Comparison of ENCODE assay signal across 10 mouse cellular contexts in the genomic region with DNA sequence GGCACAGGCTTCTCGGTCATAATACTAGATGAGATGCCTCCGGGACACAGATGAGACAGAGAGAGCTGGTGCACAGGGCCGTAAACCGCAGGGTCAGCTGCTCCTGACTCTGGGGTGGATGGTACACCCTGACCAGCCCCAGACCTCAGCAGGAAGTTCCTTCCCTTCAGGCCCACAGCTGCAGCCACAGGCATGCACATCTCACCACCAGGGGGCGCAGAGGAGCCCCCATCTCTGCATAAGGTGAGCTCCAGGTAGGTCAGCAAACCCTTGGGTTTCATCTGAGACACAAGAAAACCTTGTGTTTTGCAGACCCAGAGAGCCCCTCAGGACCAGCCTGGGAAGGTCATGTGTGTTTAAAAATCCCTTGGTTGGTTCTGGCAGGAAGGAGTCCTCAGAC.
DNase-seq lines count a peak whose midpoint lies in the region; ATAC-seq and TF ChIP-seq lines count a peak whose summit lies in the region.
"Had no signal": no experiment of that assay in that cellular context is flagged by ENCODE, and none has a peak within 500 bp of the region (broad histone marks: within the 10 kb centered on the region; RNA-seq: fewer than 3 reads in every experiment).

No protein-coding gene starts in this region.

- 0 out of 2 replicates have a peak, but pooled peaks have one; percentile 21 for ATAC-seq in intestine, embryonic 14.5 days (replicated peaks; ENCODE audit: low FRiP score, low TSS enrichment, low read depth)
- no peak for ATAC-seq in intestine, embryonic 16.5 days
- ATAC-seq in lung, embryonic 16.5 days (ENCODE audit: low read depth) = peak; percentile 18; the same call in 1 of the 2 replicates
- ATAC-seq in frontal cortex, adult (ENCODE audit: low TSS enrichment) = no peak

- DNase-seq in intestine, embryonic 14.5 days (ENCODE audit: low spot score) = peak; percentile 85
- DNase-seq in 3T3-L1 (ENCODE audit: low read depth, low spot score) = peak; percentile 25
- peak; percentile 59 to 86 for DNase-seq in thymus, postnatal 10 days (ENCODE audit: low spot score in 2 of 2)

- H3K9me3 ChIP-seq in intestine, embryonic 14.5 days (ENCODE audit: control insufficient read depth, low read length) = no peaks in the 10 kb centered on the region
- no peaks in the 10 kb centered on the region for H3K9me3 ChIP-seq in intestine, embryonic 16.5 days (ENCODE audit: control insufficient read depth, low read length)
- H3K9me3 ChIP-seq in ES-Bruce4 (replicated peaks; ENCODE audit: control insufficient read depth, insufficient read depth, low read length, poor library complexity, severe bottlenecking) = no peaks in the 10 kb centered on the region
- no peaks in the 10 kb centered on the region for H3K9me3 ChIP-seq in lung, embryonic 16.5 days (ENCODE audit: control insufficient read depth, low read length)
- H3K9me3 ChIP-seq: embryonic facial prominence, embryonic 15.5 days; liver, embryonic 15.5 days had no signal

- no peaks in the 10 kb centered on the region for H3K36me3 ChIP-seq in intestine, embryonic 14.5 days (ENCODE audit: control insufficient read depth, insufficient read depth, low read length)
- H3K36me3 ChIP-seq in intestine, embryonic 16.5 days (ENCODE audit: control insufficient read depth, insufficient read depth, low read length) = no peaks in the 10 kb centered on the region
- no peaks in the 10 kb centered on the region for H3K36me3 ChIP-seq in ES-Bruce4 (ENCODE audit: control insufficient read depth, insufficient read depth, low read length, poor library complexity, severe bottlenecking)
- H3K36me3 ChIP-seq in lung, embryonic 16.5 days (ENCODE audit: control insufficient read depth, insufficient read depth, low read length) = no peaks in the 10 kb centered on the region
- H3K36me3 ChIP-seq: embryonic facial prominence, embryonic 15.5 days; liver, embryonic 15.5 days had no signal

- TF ChIP-seq EP300 in ES-Bruce4 (IDR thresholded peaks at IDR 0.05; ENCODE audit: insufficient read depth, low read depth, low read length) = no peak

- no peak overlapping the region for H3K4me2 ChIP-seq in intestine, embryonic 14.5 days (ENCODE audit: low read length)
- no peak overlapping the region for H3K4me2 ChIP-seq in intestine, embryonic 16.5 days (ENCODE audit: low read depth, low read length)
- no peak overlapping the region for H3K4me2 ChIP-seq in lung, embryonic 16.5 days (ENCODE audit: low read depth, low read length)
- H3K4me2 ChIP-seq: embryonic facial prominence, embryonic 15.5 days; liver, embryonic 15.5 days had no signal

- H3K9ac ChIP-seq in intestine, embryonic 14.5 days (ENCODE audit: low read length) = no peak overlapping the region
- no peak overlapping the region for H3K9ac ChIP-seq in intestine, embryonic 16.5 days (ENCODE audit: low read depth, low read length)
- H3K9ac ChIP-seq in ES-Bruce4 (ENCODE audit: low read depth, poor library complexity, severe bottlenecking) = no peak overlapping the region
- no peak overlapping the region for H3K9ac ChIP-seq in lung, embryonic 16.5 days (ENCODE audit: low read length)
- H3K9ac ChIP-seq: embryonic facial prominence, embryonic 15.5 days; liver, embryonic 15.5 days had no signal

- peak; percentile 90 for TF ChIP-seq CTCF in ES-Bruce4 (IDR thresholded peaks at IDR 0.05; ENCODE audit: low read depth, low read length)
- TF ChIP-seq CTCF in cortical plate, adult 2 months (IDR thresholded peaks at IDR 0.05; ENCODE audit: extremely low read depth, insufficient read depth, low read length) = peak; percentile 46

- H3K27ac ChIP-seq in intestine, embryonic 14.5 days (ENCODE audit: low read depth) = no peak overlapping the region
- H3K27ac ChIP-seq in intestine, embryonic 16.5 days (ENCODE audit: low read length) = no peak overlapping the region
- H3K27ac ChIP-seq in ES-Bruce4 (ENCODE audit: insufficient read depth, low read length) = no peak overlapping the region
- no peak overlapping the region for H3K27ac ChIP-seq in cortical plate, adult 2 months (ENCODE audit: insufficient read depth, low read length)
- no peak overlapping the region for H3K27ac ChIP-seq in lung, embryonic 16.5 days (ENCODE audit: low read length)
- H3K27ac ChIP-seq: embryonic facial prominence, embryonic 15.5 days; liver, embryonic 15.5 days had no signal

- TF ChIP-seq POLR2A in ES-Bruce4 (IDR thresholded peaks at IDR 0.05; ENCODE audit: insufficient read depth, low read length) = no peak
- TF ChIP-seq POLR2A in cortical plate, adult 2 months (IDR thresholded peaks at IDR 0.05; ENCODE audit: extremely low read depth, insufficient read depth, low read length) = no peak

- 41% methylated on average over 5 of the region's 5 CpGs for WGBS in intestine, embryonic 14.5 days
- 37% methylated on average over 5 of the region's 5 CpGs for WGBS in intestine, embryonic 16.5 days
- WGBS in lung, embryonic 16.5 days = 40% methylated on average over 5 of the region's 5 CpGs

- H3K4me3 ChIP-seq in intestine, embryonic 14.5 days (ENCODE audit: low read depth, low read length) = no peak overlapping the region
- H3K4me3 ChIP-seq in intestine, embryonic 16.5 days (ENCODE audit: low read length) = no peak overlapping the region
- H3K4me3 ChIP-seq in ES-Bruce4 (ENCODE audit: low read depth, low read length) = no peak overlapping the region
- no peak overlapping the region for H3K4me3 ChIP-seq in cortical plate, adult 2 months (ENCODE audit: insufficient read depth, low read length)
- H3K4me3 ChIP-seq in lung, embryonic 16.5 days (ENCODE audit: low read length) = no peak overlapping the region
- H3K4me3 ChIP-seq: embryonic facial prominence, embryonic 15.5 days; liver, embryonic 15.5 days had no signal

- peaks cover 13% of the 10 kb centered on the region for H3K4me1 ChIP-seq in intestine, embryonic 14.5 days (replicated peaks; ENCODE audit: control insufficient read depth, insufficient read depth, low read length)
- H3K4me1 ChIP-seq in intestine, embryonic 16.5 days (ENCODE audit: control insufficient read depth, insufficient read depth, low read length) = peaks cover 17% of the 10 kb centered on the region
- no peaks in the 10 kb centered on the region for H3K4me1 ChIP-seq in ES-Bruce4 (ENCODE audit: control insufficient read depth, insufficient read depth, low read length)
- H3K4me1 ChIP-seq in cortical plate, adult 2 months (ENCODE audit: control insufficient read depth, insufficient read depth, low read length) = no peaks in the 10 kb centered on the region
- H3K4me1 ChIP-seq in lung, embryonic 16.5 days (replicated peaks; ENCODE audit: control insufficient read depth, insufficient read depth, low read length) = peaks cover 9% of the 10 kb centered on the region

- H3K27me3 ChIP-seq in intestine, embryonic 14.5 days (replicated peaks; ENCODE audit: control insufficient read depth, insufficient read depth, low read length) = peaks cover 16% of the 10 kb centered on the region
- peaks cover 22% of the 10 kb centered on the region; the same call in 1 of the 2 replicates for H3K27me3 ChIP-seq in intestine, embryonic 16.5 days (replicated peaks; ENCODE audit: control insufficient read depth, insufficient read depth, low read length)
- H3K27me3 ChIP-seq in ES-Bruce4 (ENCODE audit: control insufficient read depth, insufficient read depth, low read length, poor library complexity, severe bottlenecking) = no peaks in the 10 kb centered on the region
- peaks cover 23% of the 10 kb centered on the region for H3K27me3 ChIP-seq in lung, embryonic 16.5 days (ENCODE audit: control insufficient read depth, insufficient read depth, low read depth, low read length)

Comparison
In these comparisons a context has a peak if more than half of its experiments do, and no peak if none do; other contexts are left out.
1. ATAC-seq: peak in intestine, embryonic 14.5 days (single experiment) and lung, embryonic 16.5 days (single experiment); none in intestine, embryonic 16.5 days (single experiment) and frontal cortex, adult (single experiment).
2. DNase-seq: peak in every context shown above with its lines; median percentile 85 in intestine, embryonic 14.5 days; 72 in thymus, postnatal 10 days; 25 in 3T3-L1.